Mouse (Mus musculus) left cerebral cortex, postnatal 10 days (tissue): ENCODE measurements at regions not wholly inside any gene's neighbourhood (a gene's known extent, or its start where the extent isn't known, plus 50 kb on each side); places are given as distances from the start of the nearest gene placed in this dataset.

Experiments
- DNase-seq, 2 experiments: peaks; one replicate each; pipeline ENCODE4 v3.0.0; 2021 to 2022; ENCODE audit warnings: low spot score in 2 of 2, mixed read lengths in 1 of 2; ENCODE audit errors: extremely low spot score in 1 of 2
- intact Hi-C: fragments of 180-260 bp; cut with DNase I; formaldehyde crosslinking; loops from one replicate; pipeline ENCODE4 v1.15.1; 2025

GRCm38 (mm10) chr6:52368734-52369412, 55.6 kb downstream of the Evx1 start:
- intact Hi-C loops, result no loop called here
- DNase-seq, result no peak

GRCm38 (mm10) chr6:52370806-52371360, 57.6 kb downstream of the Evx1 start:
- intact Hi-C loops, result no loop called here
- DNase-seq, result no peak

GRCm38 (mm10) chr6:52379146-52379545, 65.8 kb downstream of the Evx1 start:
- intact Hi-C loops, result no loop called here
- DNase-seq, result no peak

- intact Hi-C loops, result no loop called here
- DNase-seq, result no peak
Observed at GRCm38 (mm10) chr6:52379588-52379987, 66.3 kb downstream of the Evx1 start.

GRCm38 (mm10) chr6:52385044-52385443, 71.7 kb downstream of the Evx1 start:
- no peak for DNase-seq
- intact Hi-C loops, result no loop called here

GRCm38 (mm10) chr6:52401404-52401803, 88.1 kb downstream of the Evx1 start:
- intact Hi-C loops, result no loop called here

GRCm38 (mm10) chr6:52409991-52410390, 96.7 kb downstream of the Evx1 start:
- no peak for DNase-seq

More at GRCm38 (mm10) chr6:52401404-52401803, 88.1 kb downstream of the Evx1 start:
- no peak for DNase-seq

GRCm38 (mm10) chr6:52410711-52411110, 97.4 kb downstream of the Evx1 start:
- intact Hi-C loops, result no loop called here
- DNase-seq, result no peak

More at GRCm38 (mm10) chr6:52409991-52410390, 96.7 kb downstream of the Evx1 start:
- intact Hi-C loops, result no loop called here

GRCm38 (mm10) chr6:52411302-52411701, 98.0 kb downstream of the Evx1 start:
- no peak for DNase-seq
- intact Hi-C loops, result no loop called here

GRCm38 (mm10) chr6:52413639-52414038, 100.3 kb downstream of the Evx1 start:
- intact Hi-C loops, result no loop called here
- no peak for DNase-seq

- intact Hi-C loops, result no loop called here
Observed at GRCm38 (mm10) chr6:52415341-52415946, 102.1 kb downstream of the Evx1 start.

GRCm38 (mm10) chr6:52416491-52416890, 103.2 kb downstream of the Evx1 start:
- no peak for DNase-seq
- intact Hi-C loops, result no loop called here

More at GRCm38 (mm10) chr6:52415341-52415946, 102.1 kb downstream of the Evx1 start:
- no peak for DNase-seq

- intact Hi-C loops, result no loop called here
- DNase-seq, result peak; percentile 19 to 44
Observed at GRCm38 (mm10) chr6:52417439-52418124, 104.3 kb downstream of the Evx1 start.

- intact Hi-C loops, result no loop called here
- peak in 1 of 2 experiments; percentile 35 for DNase-seq
Observed at GRCm38 (mm10) chr6:52418451-52419170, 105.3 kb downstream of the Evx1 start.

- no peak for DNase-seq
- intact Hi-C loops, result no loop called here
Observed at GRCm38 (mm10) chr6:52420276-52420970, 107.1 kb downstream of the Evx1 start.

GRCm38 (mm10) chr6:52421771-52422170, 108.5 kb downstream of the Evx1 start:
- intact Hi-C loops, result no loop called here
- DNase-seq, result no peak

- intact Hi-C loops, result no loop called here
- no peak for DNase-seq
Observed at GRCm38 (mm10) chr6:52422686-52423085, 109.4 kb downstream of the Evx1 start.

- intact Hi-C loops, result no loop called here
- DNase-seq, result no peak
Observed at GRCm38 (mm10) chr6:52423581-52424107, 110.3 kb downstream of the Evx1 start.
